Mouse (Mus musculus) heart, embryonic 12.5 days (tissue): ENCODE data around the gene Ripor1. TPM values are rescaled to one million over a fixed set of nuclear protein-coding genes. Genes with fewer than 3 reads are reported as not detected.

ENCODE experiments used
- ATAC-seq: fragments of 200-750 bp; cut with Nextera tagmentation; 2 replicates; pipeline ENCODE4 v1.8.0; 2017; ENCODE audit warnings: moderate TSS enrichment, moderate library complexity; ENCODE audit not compliant: insufficient number of reproducible peaks, low FRiP score
- H3K27ac ChIP-seq: fragments of 300-500 bp; sonication (generic); 2 replicates; pipeline ENCODE4 v1.5.1; 2016; ENCODE audit warnings: mild to moderate bottlenecking, moderate library complexity; ENCODE audit not compliant: poor library complexity, severe bottlenecking
- H3K27me3 ChIP-seq: fragments of 300-500 bp; sonication (generic); replicated peaks from 2 replicates; pipeline ENCODE4 v1.6.1; 2016; ENCODE audit warnings: mild to moderate bottlenecking, moderate library complexity
- H3K36me3 ChIP-seq: fragments of 300-500 bp; sonication (generic); 2 replicates; pipeline ENCODE4 v1.6.1; 2016; ENCODE audit warnings: mild to moderate bottlenecking, moderate library complexity
- H3K4me1 ChIP-seq: fragments of 300-500 bp; sonication (generic); replicated peaks from 2 replicates; pipeline ENCODE4 v1.6.1; 2016; ENCODE audit warnings: mild to moderate bottlenecking
- H3K4me2 ChIP-seq: fragments of 300-500 bp; sonication (generic); 2 replicates; pipeline ENCODE4 v1.6.1; 2016; ENCODE audit warnings: mild to moderate bottlenecking, moderate library complexity
- H3K4me3 ChIP-seq: fragments of 300-500 bp; sonication (generic); 2 replicates; pipeline ENCODE4 v1.5.1; 2016; ENCODE audit warnings: mild to moderate bottlenecking
- H3K9ac ChIP-seq: fragments of 300-500 bp; sonication (generic); 2 replicates; pipeline ENCODE4 v1.6.1; 2016; ENCODE audit warnings: mild to moderate bottlenecking, moderate library complexity
- H3K9me3 ChIP-seq: fragments of 300-500 bp; sonication (generic); replicated peaks from 2 replicates; pipeline ENCODE4 v1.6.1; 2016; ENCODE audit warnings: mild to moderate bottlenecking, moderate library complexity
- WGBS: fragments of 180-500 bp; shearing (Covaris S2); methylation state at CpG from one replicate; pipeline ENCODE4 v1.1.7; 2016; 5-methylcytosine and 5-hydroxymethylcytosine counted together
- microRNA counts: library from miRNA; unstranded; fragments of <30 nt; microRNA quantifications from one replicate; lab custom pipeline; 2017
- microRNA-seq: library from miRNA; unstranded; fragments of <30 nt; microRNA quantifications from one replicate; pipeline ENCODE4, GENCODE M21; 2017
- polyA plus RNA-seq: library from polyadenylated mRNA; unstranded; fragments of >200 nt; fragmentation: Nextera tagmentation; extraction: Ambion mirVana; gene quantifications from 2 replicates; pipeline ENCODE4 v1.2.1, GENCODE M21; 2016

Gene Ripor1
- polyA plus RNA-seq, 1 experiment from 2014 or later: 32.8 TPM

GRCm38 (mm10) chr8:105648929-105649328, 43.9 kb downstream of the Ripor1 start:
- H3K4me2 ChIP-seq: no peak overlapping the region
- WGBS: 91% methylated on average over 1 of the region's 1 CpGs
- H3K27me3 ChIP-seq: no peaks in the 10 kb centered on the region
- peaks cover 7% of the 10 kb centered on the region for H3K4me1 ChIP-seq
- no peak overlapping the region for H3K27ac ChIP-seq
- H3K36me3 ChIP-seq: peaks cover 48% of the 10 kb centered on the region
- no peak for ATAC-seq
- H3K9me3 ChIP-seq: no peaks in the 10 kb centered on the region
- H3K4me3 ChIP-seq: no peak overlapping the region
- no peak overlapping the region for H3K9ac ChIP-seq

GRCm38 (mm10) chr8:105657641-105658040, 52.6 kb downstream of the Ripor1 start:
- H3K4me2 ChIP-seq: no peak overlapping the region
- H3K4me1 ChIP-seq: no peaks in the 10 kb centered on the region; the same call in 1 of the 2 replicates
- H3K9ac ChIP-seq: no peak overlapping the region
- peaks cover 22% of the 10 kb centered on the region for H3K36me3 ChIP-seq
- no peaks in the 10 kb centered on the region for H3K27me3 ChIP-seq
- no peak overlapping the region for H3K4me3 ChIP-seq
- H3K9me3 ChIP-seq: no peaks in the 10 kb centered on the region
- no peak overlapping the region for H3K27ac ChIP-seq
- ATAC-seq: no peak

- 78% methylated on average over 3 of the region's 3 CpGs for WGBS
- H3K4me1 ChIP-seq: no peaks in the 10 kb centered on the region
Observed at GRCm38 (mm10) chr8:105661167-105661566, 56.1 kb downstream of the Ripor1 start.

More at GRCm38 (mm10) chr8:105661167-105661566, 56.1 kb downstream of the Ripor1 start:
- H3K9me3 ChIP-seq: no peaks in the 10 kb centered on the region
- peaks cover 28% of the 10 kb centered on the region for H3K36me3 ChIP-seq
- no peak for ATAC-seq
- no peak overlapping the region for H3K4me3 ChIP-seq
- no peak overlapping the region for H3K4me2 ChIP-seq
- no peak overlapping the region for H3K9ac ChIP-seq
- H3K27me3 ChIP-seq: no peaks in the 10 kb centered on the region
- no peak overlapping the region for H3K27ac ChIP-seq

MicroRNAs encoded within 50 kb of the gene (microRNA counts, 519-probe panel; counts per million panel counts)
- microRNA mmu-miR-1966 (lab: Ali Mortazavi, UCI): 3,428 counts per million, percentile 17 among the panel's probes with 10 or more counts

Small RNAs within 50 kb of the gene (microRNA-seq; reads per million reads assigned to microRNA genes)
- gene Mir1966: not detected

Other genes starting within 250 kb of the Ripor1 start
- 0.23 TPM in 1 of 2 replicates, not detected in the other for gene Plekhg4, start 232.0 kb upstream of the Ripor1 start, polyA plus RNA-seq
- gene Kctd19, start 191.8 kb upstream of the Ripor1 start, polyA plus RNA-seq: not detected in 2 replicates
- 0.13 TPM in 1 of 2 replicates, not detected in the other for gene Lrrc36, start 191.7 kb upstream of the Ripor1 start, polyA plus RNA-seq
- 13.8 and 14.4 TPM in 2 replicates for gene Tppp3, start 133.7 kb upstream of the Ripor1 start, polyA plus RNA-seq
- gene Zdhhc1, start 108.4 kb upstream of the Ripor1 start, polyA plus RNA-seq: 23.1 and 23.3 TPM in 2 replicates
- 1.7 and 1.9 TPM in 2 replicates for gene Hsd11b2, start 86.5 kb upstream of the Ripor1 start, polyA plus RNA-seq
- gene Atp6v0d1, start 39.2 kb upstream of the Ripor1 start, polyA plus RNA-seq: 51.4 and 52.9 TPM in 2 replicates
- 66.1 and 75.9 TPM in 2 replicates for gene Ctcf, start 31.3 kb downstream of the Ripor1 start, polyA plus RNA-seq
- gene Agrp, start 32.1 kb downstream of the Ripor1 start, polyA plus RNA-seq: 0.51 and 0.64 TPM in 2 replicates
- 0.45 and 0.54 TPM in 2 replicates for gene Carmil2, start 81.0 kb downstream of the Ripor1 start, polyA plus RNA-seq
- 37.6 and 38.1 TPM in 2 replicates for gene Acd, start 95.8 kb downstream of the Ripor1 start, polyA plus RNA-seq
- gene Pard6a, start 95.9 kb downstream of the Ripor1 start, polyA plus RNA-seq: 14.0 and 14.5 TPM in 2 replicates
- not detected in 2 replicates for gene 4933405L10Rik, start 102.4 kb downstream of the Ripor1 start, polyA plus RNA-seq
- gene Enkd1, start 103.0 kb downstream of the Ripor1 start, polyA plus RNA-seq: 13.5 and 14.5 TPM in 2 replicates
- 10.2 and 10.9 TPM in 2 replicates for gene Gfod2, start 153.4 kb downstream of the Ripor1 start, polyA plus RNA-seq
- gene Ranbp10, start 222.1 kb downstream of the Ripor1 start, polyA plus RNA-seq: 11.0 and 11.3 TPM in 2 replicates
- 0.14 and 0.15 TPM in 2 replicates for gene Tsnaxip1, start 222.5 kb downstream of the Ripor1 start, polyA plus RNA-seq
- 42.8 and 46.9 TPM in 2 replicates for gene Cenpt, start 248.0 kb downstream of the Ripor1 start, polyA plus RNA-seq
- 53.8 and 59.3 TPM in 2 replicates for gene Thap11, start 249.9 kb downstream of the Ripor1 start, polyA plus RNA-seq